Mouse (Mus musculus): Measurements from ENCODE around the gene Imp3.
A peak's percentile ranks its signal among the peaks of the same experiment; 100 is the strongest.
"Not testable (repeated sequence)": the region's sequence is repeated elsewhere in the genome, so short reads cannot be mapped to it uniquely, and the experiment has no call there.

The Imp3 gene

GRCm38 (mm10) chr9:56923841-56924650 is 13.2 kb upstream of the Imp3 start:
- DNase-seq (ENCODE audit: low read depth) = no peak

DNA sequence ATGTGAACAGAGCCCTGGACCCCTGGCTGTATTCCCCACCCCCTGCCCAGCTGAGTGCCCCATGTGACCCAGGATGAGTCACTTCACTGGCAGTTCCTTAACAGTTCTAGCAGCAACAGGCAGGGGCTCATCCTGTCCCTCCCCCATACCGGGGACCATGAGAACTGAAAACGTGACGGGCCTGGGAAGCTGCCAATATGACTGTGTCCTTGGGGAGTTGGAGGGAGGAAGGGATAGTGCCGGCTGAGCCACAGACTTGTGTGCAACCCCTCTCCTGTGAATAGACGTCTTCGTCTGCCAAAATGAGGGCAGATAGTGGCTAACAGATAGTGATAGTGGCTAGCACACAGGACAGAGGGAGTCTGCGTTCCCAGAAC is 12.6 kb upstream of the Imp3 start:
- DNase-seq (ENCODE audit: low read depth) = peak; percentile 80

- no peak for DNase-seq (ENCODE audit: low read depth)
Observed at GRCm38 (mm10) chr9:56925291-56926024, 11.8 kb upstream of the Imp3 start.

DNA sequence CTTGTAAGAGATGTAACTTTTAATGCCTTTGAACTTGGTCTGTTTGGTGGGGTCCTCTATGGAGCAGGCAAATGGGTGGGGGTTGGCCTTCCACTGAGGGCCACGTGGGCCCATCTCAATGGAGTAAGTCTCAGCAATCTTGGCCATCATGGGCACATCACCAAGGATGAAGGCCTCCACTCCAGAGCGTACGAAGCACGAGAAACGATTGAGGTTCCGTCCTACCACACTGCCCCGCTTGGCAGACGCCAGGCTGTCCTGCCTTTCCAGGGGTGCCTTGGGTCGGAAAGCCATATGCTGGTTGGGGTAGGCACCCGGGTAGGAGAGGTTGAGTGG is 11.3 kb upstream of the Imp3 start:
- no peak for DNase-seq (ENCODE audit: low read depth)

DNA sequence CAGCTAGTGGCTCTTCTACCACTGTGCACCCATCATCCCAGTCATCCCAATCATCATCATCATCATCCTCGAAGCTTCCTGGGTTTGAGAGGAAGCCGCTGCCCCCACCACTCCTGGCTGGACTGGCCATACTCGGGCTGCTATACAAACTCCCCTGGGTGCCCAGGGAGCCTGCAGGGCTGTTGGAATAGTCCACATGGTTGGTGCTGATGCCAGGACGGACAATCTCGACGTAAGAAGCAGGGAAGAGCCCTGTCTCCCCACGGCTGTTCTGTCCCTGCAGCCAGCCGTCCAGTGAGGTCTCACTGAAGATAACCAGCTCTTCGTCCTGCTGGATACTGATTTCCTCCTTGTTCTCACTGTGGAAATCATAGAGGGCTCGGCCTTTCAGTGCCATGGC is 10.9 kb upstream of the Imp3 start:
- DNase-seq (ENCODE audit: low read depth) = no peak

GRCm38 (mm10) chr9:56927191-56928012 is 9.9 kb upstream of the Imp3 start:
- no peak for DNase-seq (ENCODE audit: low read depth)

- peak; percentile 87 for DNase-seq (ENCODE audit: low read depth)
Observed at GRCm38 (mm10) chr9:56928041-56928811, 9.0 kb upstream of the Imp3 start, which contains the start of gene Snx33. Gene Snx33, minus strand, starts transcription at chr9:56928371.

DNA sequence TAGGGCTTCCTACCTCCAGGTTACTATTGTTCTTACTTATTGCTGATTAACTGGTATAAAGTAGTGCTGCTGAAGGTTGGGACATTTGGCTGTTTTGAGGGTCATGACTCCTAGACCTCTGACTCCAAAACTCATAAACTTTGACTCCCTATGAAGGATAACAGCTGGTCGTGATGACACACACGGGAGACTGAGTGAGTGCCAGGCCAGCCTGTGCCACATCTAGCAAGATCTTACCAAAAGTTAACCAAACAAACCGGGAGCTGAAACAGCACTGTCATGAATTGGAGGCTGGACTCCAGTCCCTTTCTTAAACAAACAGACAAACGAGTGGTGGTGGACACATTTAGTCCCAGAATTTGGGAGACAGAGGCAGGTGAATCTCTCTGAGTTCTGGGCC is 7.8 kb upstream of the Imp3 start:
- no peak for DNase-seq (ENCODE audit: low read depth)

GRCm38 (mm10) chr9:56930556-56930955 is 6.7 kb upstream of the Imp3 start:
- DNase-seq (ENCODE audit: low read depth) = no peak

- DNase-seq (ENCODE audit: low read depth) = no peak
Observed at GRCm38 (mm10) chr9:56936861-56937222, 433 bp upstream of the Imp3 start.

- no peak for DNase-seq (ENCODE audit: low read depth)
Observed at GRCm38 (mm10) chr9:56938374-56938773, 1.1 kb downstream of the Imp3 start.

- not testable (repeated sequence) for DNase-seq (ENCODE audit: low read depth)
Observed at GRCm38 (mm10) chr9:56947481-56947880, 10.2 kb downstream of the Imp3 start.

GRCm38 (mm10) chr9:56948699-56949098 is 11.4 kb downstream of the Imp3 start:
- not testable (repeated sequence) for DNase-seq (ENCODE audit: low read depth)

DNA sequence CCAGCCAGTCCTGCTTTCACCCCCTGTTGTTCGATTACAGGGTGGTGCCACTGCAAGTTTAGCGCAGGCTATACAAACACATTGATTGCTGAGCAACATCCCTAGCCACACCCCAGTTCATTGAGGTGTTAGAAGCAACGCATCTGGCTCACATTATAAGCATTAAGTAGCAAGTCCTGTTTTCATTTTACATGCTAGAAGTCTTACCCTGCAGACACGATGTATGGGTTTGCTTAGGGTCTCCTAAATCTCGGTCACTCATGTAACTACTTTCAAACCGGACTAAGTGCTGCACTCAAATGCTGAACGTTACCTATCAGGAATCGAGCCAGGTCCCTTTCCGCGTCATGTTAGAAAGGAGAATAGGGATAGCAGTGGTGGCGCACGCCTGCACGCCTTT is 12.5 kb downstream of the Imp3 start:
- no peak for DNase-seq (ENCODE audit: low read depth)

DNA sequence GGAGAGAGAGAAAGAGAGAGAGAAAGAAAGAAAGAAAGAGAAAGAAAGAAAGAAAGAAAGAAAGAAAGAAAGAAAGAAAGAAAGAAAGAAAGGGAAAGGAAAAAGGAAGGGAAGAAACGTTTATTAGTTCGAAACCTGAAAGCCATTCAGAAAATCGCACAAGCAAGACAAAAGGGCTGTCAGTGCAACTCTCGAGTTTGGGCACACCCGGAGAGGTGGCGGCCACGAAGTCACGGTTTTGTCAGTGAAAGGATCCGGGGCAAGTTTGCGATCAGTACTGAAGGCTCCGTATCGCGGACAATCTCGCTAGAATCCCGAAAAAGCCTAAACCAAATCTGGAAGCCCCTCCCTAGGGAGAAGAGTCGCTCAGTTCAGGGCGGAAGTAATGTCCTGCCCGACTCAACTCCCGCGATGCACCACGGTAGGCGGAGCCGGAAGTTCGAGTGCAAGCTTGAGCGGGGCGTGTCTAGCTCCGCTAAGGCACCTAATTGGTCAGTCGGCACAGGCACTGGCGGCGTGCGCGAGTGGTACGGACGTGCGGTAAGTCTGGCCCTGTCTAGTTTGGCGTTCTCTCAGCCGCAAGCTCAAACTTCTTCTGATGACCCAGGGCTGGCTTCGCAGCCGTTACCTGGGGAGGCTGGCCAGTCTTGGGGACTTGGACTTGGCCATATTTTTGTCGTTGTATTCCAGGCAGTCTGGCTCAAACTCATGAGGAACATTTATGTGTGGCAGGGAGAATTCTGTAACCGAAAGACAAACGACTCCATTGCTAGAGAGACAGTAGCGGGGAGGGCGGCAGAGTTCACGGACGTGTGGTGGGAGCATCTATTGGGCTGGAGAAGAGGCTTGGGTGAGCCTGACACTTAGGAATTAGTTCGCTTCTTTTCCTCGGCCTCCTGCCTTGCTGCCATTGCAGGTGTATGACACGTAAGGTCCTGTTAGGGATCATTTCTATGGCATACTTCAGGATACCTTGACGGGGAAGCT is 13.4 kb downstream of the Imp3 start, which contains the start of gene Snupn:
Gene Snupn (plus strand): TSS at position 465 of the 987 bp plus-strand sequence.
- DNase-seq (ENCODE audit: low read depth) = peak; percentile 97

GRCm38 (mm10) chr9:56953562-56953961 is 16.3 kb downstream of the Imp3 start:
- DNase-seq (ENCODE audit: low read depth) = no peak

GRCm38 (mm10) chr9:56956966-56957675 is 19.8 kb downstream of the Imp3 start:
- no peak for DNase-seq (ENCODE audit: low read depth)

DNA sequence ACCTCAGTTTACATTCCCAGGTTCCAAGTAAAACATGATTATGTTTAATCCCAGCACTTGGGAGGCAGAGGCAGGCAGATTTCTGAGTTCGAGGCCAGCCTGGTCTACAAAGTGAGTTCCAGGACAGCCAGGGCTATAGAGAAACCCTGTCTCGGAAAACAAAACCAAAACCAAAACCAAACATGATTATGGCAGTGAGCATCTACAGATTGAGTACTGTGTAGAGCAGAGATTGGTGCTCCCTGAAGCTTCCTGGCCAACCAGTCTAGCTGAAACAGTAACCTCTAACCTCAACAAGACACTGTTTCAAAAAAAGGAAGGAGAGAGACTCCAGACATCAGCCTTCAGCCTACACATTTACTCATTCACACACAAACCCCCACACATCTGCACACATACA is 21.4 kb downstream of the Imp3 start:
- DNase-seq (ENCODE audit: low read depth) = no peak

GRCm38 (mm10) chr9:56961591-56961990 is 24.3 kb downstream of the Imp3 start:
- no peak for DNase-seq (ENCODE audit: low read depth)

DNA sequence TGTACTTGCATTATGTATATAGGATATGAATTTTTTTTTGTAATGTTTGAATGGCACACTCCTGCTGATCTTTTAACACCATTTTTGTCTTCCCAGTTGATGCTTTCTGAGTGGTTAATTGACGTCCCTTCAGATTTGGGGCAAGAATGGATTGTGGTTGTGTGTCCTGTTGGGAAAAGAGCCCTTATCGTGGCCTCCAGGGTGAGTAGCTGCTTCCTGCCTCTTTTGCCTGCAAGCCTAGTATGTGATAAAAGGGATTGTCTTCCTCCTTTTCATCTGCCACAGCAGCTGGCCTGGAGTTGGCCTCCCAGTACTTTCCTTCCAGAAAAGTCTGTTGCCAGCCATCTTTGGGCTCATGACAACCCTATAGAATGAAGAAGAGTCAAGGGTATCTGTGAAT is 32.9 kb downstream of the Imp3 start:
- no peak for DNase-seq (ENCODE audit: low read depth)
